Mouse (Mus musculus) MEL (cell line): ENCODE results near the gene Barx2. TPM values are rescaled to one million over a fixed set of nuclear protein-coding genes. Genes with fewer than 3 reads are reported as not detected.

Source experiments
- DNase-seq: peaks from one replicate; pipeline ENCODE4 v3.0.0; 2011; ENCODE audit warnings: low read depth, low spot score
- H3K27ac ChIP-seq: 2 replicates; pipeline ENCODE4 v1.5.1; 2012; ENCODE audit warnings: low read depth, mild to moderate bottlenecking, control low read depth, low read length, moderate library complexity; ENCODE audit not compliant: control insufficient read depth
- H3K27me3 ChIP-seq, 2 experiments: fragments of 150-350 bp in 1 of 2; sonication (generic) in 1 of 2; 2 replicates each; pipeline ENCODE4 v1.6.1; 2012; ENCODE audit warnings: low read length in 2 of 2, mild to moderate bottlenecking in 2 of 2, improper control_type of control experiment in 1 of 2, moderate library complexity in 1 of 2; ENCODE audit not compliant: insufficient read depth in 2 of 2, control insufficient read depth in 1 of 2
- H3K36me3 ChIP-seq, 2 experiments: 2 replicates each; pipeline ENCODE4 v1.6.1; 2012 to 2014; ENCODE audit warnings: low read length in 2 of 2, improper control_type of control experiment in 1 of 2, inconsistent platforms in 1 of 2, mild to moderate bottlenecking in 1 of 2; ENCODE audit not compliant: insufficient read depth in 2 of 2, control insufficient read depth in 1 of 2
- H3K4me1 ChIP-seq, 2 experiments: fragments of 150-350 bp in 1 of 2; sonication (generic) in 1 of 2; 2 replicates each; pipeline ENCODE4 v1.6.1; 2012; ENCODE audit warnings: low read length in 2 of 2, improper control_type of control experiment in 1 of 2, mild to moderate bottlenecking in 1 of 2; ENCODE audit not compliant: insufficient read depth in 2 of 2, control insufficient read depth in 1 of 2
- H3K4me3 ChIP-seq, 2 experiments: fragments of 150-350 bp in 1 of 2; sonication (generic) in 1 of 2; 2 replicates each; pipeline ENCODE4 v1.5.1; 2012; ENCODE audit warnings: low read depth in 2 of 2, low read length in 2 of 2, mild to moderate bottlenecking in 2 of 2, moderate library complexity in 2 of 2, control low read depth in 1 of 2, improper control_type of control experiment in 1 of 2; ENCODE audit not compliant: control insufficient read depth in 1 of 2, insufficient read depth in 1 of 2
- H3K79me2 ChIP-seq: 2 replicates; pipeline ENCODE4 v1.6.1; 2012; ENCODE audit warnings: mild to moderate bottlenecking, low read length, moderate library complexity; ENCODE audit not compliant: control insufficient read depth, poor library complexity, insufficient read depth
- H3K9ac ChIP-seq: 2 replicates; pipeline ENCODE4 v1.6.1; 2012; ENCODE audit warnings: low read depth, mild to moderate bottlenecking, control low read depth, low read length, moderate library complexity; ENCODE audit not compliant: control insufficient read depth, poor library complexity, severe bottlenecking
- H3K9me3 ChIP-seq: fragments of 150-350 bp; sonication (generic); replicated peaks from 2 replicates; pipeline ENCODE4 v1.6.1; 2012; ENCODE audit warnings: mild to moderate bottlenecking, low read length, improper control_type of control experiment, moderate library complexity; ENCODE audit not compliant: insufficient read depth
- BHLHE40 ChIP-seq: IDR thresholded peaks from 2 replicates; pipeline ENCODE4 v1.6.1; 2012; ENCODE audit warnings: low read depth, mild to moderate bottlenecking, inconsistent platforms, low read length, improper control_type of control experiment, borderline replicate concordance
- GABPA ChIP-seq: IDR thresholded peaks from 2 replicates; pipeline ENCODE4 v1.6.1; 2012; ENCODE audit warnings: low read depth, mild to moderate bottlenecking, inconsistent platforms, low read length, improper control_type of control experiment, moderate library complexity
- HCFC1 ChIP-seq: IDR thresholded peaks from 2 replicates; pipeline ENCODE4 v1.6.1; 2012; ENCODE audit warnings: low read depth, mild to moderate bottlenecking, inconsistent platforms, low read length, improper control_type of control experiment, moderate library complexity
- MAZ ChIP-seq: IDR thresholded peaks from 2 replicates; pipeline ENCODE4 v1.6.1; 2012; ENCODE audit warnings: low read depth, mild to moderate bottlenecking, inconsistent platforms, low read length, improper control_type of control experiment
- MYC ChIP-seq: IDR thresholded peaks from 2 replicates; pipeline ENCODE4 v1.6.1; 2011; ENCODE audit warnings: low read depth, mild to moderate bottlenecking, low read length, improper control_type of control experiment, moderate library complexity
- POLR2A ChIP-seq, 2 experiments: IDR thresholded peaks; 2 replicates each; pipeline ENCODE4 v1.6.1; 2011 to 2012; ENCODE audit warnings: low read length in 2 of 2, mild to moderate bottlenecking in 2 of 2, control low read depth in 1 of 2, improper control_type of control experiment in 1 of 2, low read depth in 1 of 2, moderate library complexity in 1 of 2; ENCODE audit not compliant: control insufficient read depth in 1 of 2, insufficient read depth in 1 of 2, poor library complexity in 1 of 2
- POLR2AphosphoS2 ChIP-seq: IDR thresholded peaks from 2 replicates; pipeline ENCODE4 v1.6.1; 2011; ENCODE audit warnings: low read length, improper control_type of control experiment
- RAD21 ChIP-seq: IDR thresholded peaks from 2 replicates; pipeline ENCODE4 v1.6.1; 2011; ENCODE audit warnings: mild to moderate bottlenecking, low read depth, low read length, improper control_type of control experiment
- RCOR1 ChIP-seq: IDR thresholded peaks from 2 replicates; pipeline ENCODE4 v1.6.1; 2012; ENCODE audit warnings: low read depth, mild to moderate bottlenecking, inconsistent platforms, low read length, improper control_type of control experiment
- TAL1 ChIP-seq: IDR thresholded peaks from 2 replicates; pipeline ENCODE4 v1.6.1; 2012; ENCODE audit warnings: mild to moderate bottlenecking, inconsistent platforms, low read length, moderate library complexity, mixed read lengths
- TBP ChIP-seq: IDR thresholded peaks from 2 replicates; pipeline ENCODE4 v1.8.0; 2011; ENCODE audit warnings: low read depth, low read length, improper control_type of control experiment
- ZMIZ1 ChIP-seq: IDR thresholded peaks from 2 replicates; pipeline ENCODE4 v1.6.1; 2012; ENCODE audit warnings: low read depth, mild to moderate bottlenecking, inconsistent platforms, low read length, improper control_type of control experiment, moderate library complexity
- ZNF384 ChIP-seq: IDR thresholded peaks from 2 replicates; pipeline ENCODE4 v1.6.1; 2012; ENCODE audit warnings: low read depth, mild to moderate bottlenecking, inconsistent platforms, low read length, improper control_type of control experiment
- polyA plus RNA-seq, 2 experiments: library from polyadenylated mRNA; stranded (reverse) in 1 of 2; unstranded in 1 of 2; fragments of >175 nt in 1 of 2; fragments of >200 nt in 1 of 2; gene quantifications; 2 replicates each; pipeline versions ENCODE4 v1.2.1 to v1.2.4; 2012; ENCODE audit warnings: low replicate concordance in 2 of 2, low read depth in 1 of 2; ENCODE audit not compliant: insufficient read length in 2 of 2, insufficient read depth in 1 of 2, missing spikeins in 1 of 2
- total RNA-seq: library from RNA; depleted of rRNA; stranded (reverse); fragments of 300-350 nt; gene quantifications from 2 replicates; pipeline ENCODE4 v1.2.3, GENCODE M21; 2012; rRNA removed

Gene Barx2
- total RNA-seq (not detected in 2 replicates), polyA plus RNA-seq (not detected)

DNA sequence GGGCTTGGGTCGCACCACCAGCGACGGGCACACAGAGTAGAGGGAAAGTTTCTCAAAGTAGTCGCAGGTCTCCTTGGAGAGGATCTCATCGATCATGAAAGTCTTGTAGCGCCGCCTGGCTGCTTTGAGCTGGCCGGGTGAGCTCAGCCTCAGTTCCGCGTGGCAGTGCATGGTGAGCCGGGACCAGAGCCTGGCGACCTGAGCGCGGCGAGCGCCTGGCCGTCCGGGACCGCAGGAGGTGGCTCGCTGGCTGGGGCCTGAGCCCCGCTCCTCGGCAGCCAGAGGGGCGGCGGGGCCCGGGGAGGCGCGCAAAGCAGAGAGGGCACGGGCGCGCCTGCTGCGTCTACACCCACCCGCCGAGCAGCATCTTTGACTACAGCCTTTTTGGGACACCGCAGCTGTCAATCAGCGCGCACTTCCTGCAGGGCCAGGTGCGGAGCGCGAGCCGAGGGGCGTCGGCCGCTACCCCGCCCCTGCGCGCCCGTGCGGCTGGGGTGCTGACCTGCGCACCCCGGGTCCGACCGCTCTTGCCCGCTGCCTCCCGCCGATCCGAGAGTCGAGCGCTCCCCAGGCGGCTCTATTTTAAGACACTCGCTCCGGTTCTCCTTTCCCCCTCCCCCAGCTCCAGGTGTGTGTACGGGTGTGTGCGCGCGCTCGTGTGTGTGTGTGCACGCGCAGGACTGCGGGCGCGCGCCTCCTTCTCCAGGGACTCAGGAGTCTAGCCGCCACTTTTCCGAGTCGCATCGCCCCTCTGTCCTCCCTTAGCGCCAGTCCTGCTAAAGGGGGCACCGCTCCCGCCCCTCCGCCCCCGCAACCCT, at the start of gene Barx2:
TSS of gene Barx2 (minus strand) at position 542 of the 818 bp plus-strand sequence.
- H3K27ac ChIP-seq = no peak within 1 kb of the TSS
- H3K27me3 ChIP-seq = no peaks in the 10 kb centered on the region
- H3K4me1 ChIP-seq = no peaks in the 10 kb centered on the region
- no peaks in the 10 kb centered on the region for H3K9me3 ChIP-seq
- no peaks in the 10 kb centered on the region for H3K36me3 ChIP-seq
- no peak for DNase-seq
- no peak within 1 kb of the TSS for H3K4me3 ChIP-seq
- TF ChIP-seq GABPA (no peak), POLR2A (IDR thresholded peaks at IDR 0.05; ENCODE audit: control insufficient read depth in 1 of 2, insufficient read depth in 1 of 2, low read depth in 1 of 2, low read length in 2 of 2, poor library complexity in 1 of 2) (0 out of 4 replicates have a peak, but pooled peaks of 1 of the 2 experiments have one; percentile 2)
- no peak within 1 kb of the TSS for H3K9ac ChIP-seq
- no peaks in the 10 kb centered on the region for H3K79me2 ChIP-seq

DNA sequence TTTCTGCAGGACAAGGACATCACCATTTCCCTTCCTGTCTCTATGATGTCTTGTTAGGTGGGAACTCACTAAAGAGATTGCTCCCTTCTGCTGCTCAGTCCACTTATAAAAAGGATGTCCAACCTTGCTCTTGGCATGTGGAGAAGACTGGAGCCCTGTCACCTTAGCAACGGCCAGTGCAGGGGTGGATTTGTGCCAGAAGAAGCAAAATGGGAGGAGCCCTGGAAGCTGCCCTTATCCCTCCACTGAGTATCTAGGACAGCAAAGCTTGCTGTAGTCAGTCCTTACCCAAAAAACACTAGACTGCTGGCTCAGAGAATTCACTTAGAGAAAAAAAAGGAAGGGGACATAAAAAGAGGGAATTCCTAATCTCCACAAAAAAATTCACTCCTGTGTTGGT, 49.0 kb upstream of the Barx2 start:
- Histone ChIP-seq H3K9ac (no peak overlapping the region), H3K27ac (no peak overlapping the region), H3K36me3 (no peaks in the 10 kb centered on the region), H3K4me1 (no peaks in the 10 kb centered on the region), H3K4me3 (no peak overlapping the region), H3K27me3 (no peaks in the 10 kb centered on the region), H3K79me2 (no peaks in the 10 kb centered on the region), H3K9me3 (no peaks in the 10 kb centered on the region)
- DNase-seq = no peak
- TF ChIP-seq HCFC1 = no peak

DNA sequence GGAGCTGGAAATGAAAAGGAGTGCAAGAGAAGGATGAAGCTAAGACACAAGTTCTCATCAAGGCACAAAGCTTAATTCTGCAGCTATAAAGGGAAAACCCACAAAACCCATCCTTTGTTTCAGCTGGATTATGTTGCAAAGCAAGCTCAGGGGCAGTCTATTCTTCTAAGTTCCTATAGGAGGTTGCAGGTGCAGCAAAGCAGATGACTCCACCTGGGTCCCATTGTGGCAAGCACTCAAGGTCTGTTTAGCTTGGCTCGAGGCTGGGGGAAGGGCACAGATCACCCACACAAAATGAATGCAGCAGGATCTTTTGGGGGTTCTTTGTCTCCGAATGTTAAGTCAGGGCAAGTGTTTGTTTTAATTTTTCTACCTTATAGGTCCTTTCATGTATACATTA, 47.2 kb upstream of the Barx2 start:
- H3K9ac ChIP-seq = no peak overlapping the region
- H3K4me3 ChIP-seq = no peak overlapping the region
- TF ChIP-seq MAZ = no peak
- TF ChIP-seq BHLHE40 = no peak
- TF ChIP-seq TBP = no peak
- no peak for TF ChIP-seq MYC
- TF ChIP-seq TAL1 = no peak
- no peak for TF ChIP-seq POLR2AphosphoS2
- no peak for TF ChIP-seq RCOR1
- no peak for TF ChIP-seq RAD21
- TF ChIP-seq ZNF384 = no peak
- TF ChIP-seq ZMIZ1 = no peak
- H3K4me1 ChIP-seq = no peaks in the 10 kb centered on the region
- no peaks in the 10 kb centered on the region for H3K27me3 ChIP-seq
- no peaks in the 10 kb centered on the region for H3K9me3 ChIP-seq
- no peak overlapping the region for H3K27ac ChIP-seq
- H3K36me3 ChIP-seq = no peaks in the 10 kb centered on the region
- DNase-seq = no peak
- no peaks in the 10 kb centered on the region for H3K79me2 ChIP-seq
